Mouse (Mus musculus): ENCODE data around the gene Dock1.

The Dock1 gene

DNA sequence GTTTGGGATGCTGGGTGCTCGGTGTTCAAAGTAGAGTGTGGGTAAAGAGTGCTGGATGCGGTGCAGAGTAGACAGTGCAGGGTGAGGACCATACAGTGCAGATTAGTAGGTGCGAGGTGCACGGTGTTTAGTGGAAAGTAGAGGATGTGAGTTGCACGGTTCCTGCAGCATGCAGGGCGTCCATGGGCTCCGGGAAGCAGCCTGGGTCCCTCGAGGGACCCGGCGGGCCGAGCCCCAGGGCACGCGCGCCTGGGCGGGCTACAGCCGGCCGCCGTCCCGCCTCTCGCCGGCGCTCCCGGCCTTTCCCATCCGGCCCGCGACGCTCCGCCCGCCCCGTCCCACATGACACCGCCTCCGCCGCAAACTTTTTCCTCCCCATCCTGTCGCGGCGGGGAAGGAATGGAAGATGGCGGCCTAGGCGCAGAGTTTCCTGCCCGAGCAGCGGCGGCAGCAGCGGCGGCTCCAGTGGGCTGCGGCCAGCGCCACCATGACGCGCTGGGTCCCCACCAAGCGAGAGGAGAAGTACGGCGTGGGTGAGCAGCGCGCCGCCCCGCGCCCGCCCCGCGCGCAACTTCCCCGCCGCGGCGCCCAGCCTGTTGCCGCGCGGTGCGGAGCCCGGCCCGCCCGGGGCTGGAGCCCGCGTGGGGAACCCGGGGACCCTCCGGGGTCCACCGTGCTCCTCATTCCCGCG, at the start of gene Dock1:
Gene Dock1 (plus strand): TSS at position 343 of the 691 bp plus-strand sequence.
- peak; percentile 47 for DNase-seq (ENCODE audit: low spot score)

DNA sequence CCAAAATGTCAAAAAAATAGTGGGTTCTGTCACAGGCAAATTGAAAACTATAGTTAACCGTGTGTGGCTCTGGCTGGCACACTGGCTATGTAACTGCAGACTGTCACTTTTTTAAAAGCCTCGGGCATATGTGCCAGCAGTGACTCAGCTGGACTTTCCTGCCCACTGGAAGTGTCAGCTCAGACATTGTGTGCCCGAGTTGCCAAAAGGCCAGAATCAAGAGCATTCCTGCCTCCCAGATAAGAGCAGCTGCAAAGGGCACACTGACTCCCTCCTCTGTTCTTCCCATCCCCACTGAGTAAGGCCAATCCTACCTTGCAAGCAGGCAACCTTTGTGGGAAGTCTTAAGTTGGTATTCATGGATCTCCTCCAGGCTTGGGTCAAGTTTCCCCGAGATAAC, 42.5 kb upstream of the Dock1 start:
- DNase-seq (ENCODE audit: low spot score) = no peak

DNA sequence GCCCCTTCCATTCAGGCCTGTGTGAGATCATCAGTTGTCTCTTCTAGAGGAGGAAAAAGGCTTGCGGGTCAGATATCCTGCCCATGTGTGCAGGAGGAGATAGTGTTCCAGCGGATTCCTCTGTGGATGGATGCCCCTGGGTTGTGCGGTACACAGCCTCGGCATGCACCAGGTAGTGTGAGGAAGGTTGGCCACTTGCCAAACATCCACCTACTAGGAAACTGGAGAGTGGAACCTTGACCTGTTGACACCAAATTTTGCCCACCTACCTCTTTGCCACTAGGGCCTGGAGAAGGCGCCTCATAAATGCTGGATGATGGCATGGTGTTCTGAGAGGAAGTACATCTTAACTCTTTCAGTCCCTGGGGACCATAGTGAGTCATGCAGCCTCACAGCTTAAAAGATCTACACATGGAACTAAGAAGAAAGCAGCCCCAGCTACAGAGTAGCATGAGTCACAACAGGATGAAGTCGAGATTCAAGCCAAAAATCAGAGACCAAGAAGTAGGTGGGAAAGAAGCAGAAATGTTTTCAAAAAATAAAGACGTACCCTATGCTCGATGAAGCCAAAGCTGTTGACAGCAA, 20.1 kb upstream of the Dock1 start:
- DNase-seq (ENCODE audit: low spot score) = no peak

DNA sequence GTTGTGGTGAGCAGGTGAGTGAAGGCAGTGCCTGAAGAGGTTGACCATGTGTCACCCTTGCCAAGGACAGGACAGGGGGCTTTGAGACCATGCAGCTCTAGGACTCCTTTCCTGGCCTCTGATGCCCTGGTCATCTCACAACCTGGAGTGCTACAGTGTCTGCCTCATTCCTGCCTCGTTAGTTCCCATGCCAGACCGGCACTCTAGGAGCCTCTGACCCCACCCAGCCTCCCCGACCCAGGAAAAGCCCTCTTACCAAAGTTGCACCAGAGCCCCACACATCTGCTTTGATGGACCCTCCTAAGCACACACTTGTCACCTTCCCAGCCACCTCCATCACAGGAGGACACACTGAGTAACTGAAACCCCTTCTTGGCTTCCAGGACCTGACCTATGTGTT, 19.4 kb upstream of the Dock1 start:
- DNase-seq (ENCODE audit: low spot score) = no peak

DNA sequence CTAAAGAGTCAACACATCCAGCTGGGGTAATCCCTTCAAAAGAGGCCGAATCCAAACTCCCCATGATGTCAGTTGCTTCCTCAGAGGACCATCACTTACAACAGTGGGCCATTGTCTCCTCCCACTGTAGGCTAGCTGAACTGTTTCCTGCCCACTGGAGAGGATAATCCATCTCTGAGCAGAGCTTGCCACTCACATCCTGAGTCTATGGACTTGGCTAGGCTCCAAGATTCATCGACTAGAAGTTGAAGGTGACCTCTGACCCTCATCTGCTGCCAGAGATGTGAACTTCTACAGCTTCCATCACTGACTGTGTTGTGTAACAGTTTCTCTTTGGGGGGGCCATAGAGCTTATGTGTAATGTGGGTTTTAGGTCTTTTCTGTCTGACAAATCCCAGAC, 7.2 kb upstream of the Dock1 start:
- no peak for DNase-seq (ENCODE audit: low spot score)

- DNase-seq (ENCODE audit: low spot score) = no peak
Measured at GRCm38 (mm10) chr7:134665642-134666282, 4.7 kb upstream of the Dock1 start.

- no peak for DNase-seq (ENCODE audit: low spot score)
Measured at GRCm38 (mm10) chr7:134667271-134667702, 3.2 kb upstream of the Dock1 start.

DNA sequence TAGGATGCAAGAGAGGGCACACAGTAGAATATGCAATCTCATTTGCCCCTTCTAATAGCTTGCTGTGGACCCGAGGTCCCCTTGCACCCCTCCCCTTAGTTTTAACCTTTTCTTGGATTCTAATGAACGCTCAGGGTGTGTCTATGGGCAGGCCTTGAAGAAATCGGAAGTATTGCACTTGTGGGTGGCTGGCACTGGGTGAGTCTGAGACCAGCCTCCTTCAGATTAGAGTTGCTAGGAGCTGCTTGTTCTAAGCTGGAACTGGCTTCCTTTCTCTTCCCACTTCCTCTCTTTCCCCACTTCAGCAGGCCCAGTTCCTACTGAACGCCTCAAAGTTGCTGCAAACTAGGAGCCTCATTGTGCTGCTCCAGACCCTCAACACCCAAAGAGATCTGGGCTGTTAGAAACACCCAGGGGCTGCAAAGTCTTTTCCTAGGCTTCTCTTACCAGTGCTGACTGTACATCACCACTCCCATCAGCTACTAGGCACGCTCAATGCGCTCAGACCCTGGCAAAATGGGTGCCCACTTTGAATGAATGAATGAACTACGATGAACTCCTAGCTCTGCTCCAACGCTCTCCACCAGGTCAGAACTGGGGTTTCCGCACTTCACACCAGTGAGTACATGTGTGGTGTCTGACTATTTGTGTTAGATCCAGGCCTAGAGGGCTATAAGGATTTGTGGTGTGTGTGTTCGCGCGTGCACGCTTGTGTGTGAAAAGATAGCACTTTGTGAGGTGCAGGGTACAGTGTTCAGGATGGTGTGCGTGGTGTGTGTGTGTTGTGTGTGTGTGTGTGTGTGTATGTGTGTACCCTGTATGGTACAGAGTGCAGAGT, 761 bp upstream of the Dock1 start:
- no peak for DNase-seq (ENCODE audit: low spot score)

- DNase-seq (ENCODE audit: low spot score) = no peak
Measured at GRCm38 (mm10) chr7:134671003-134671461, 578 bp downstream of the Dock1 start.

GRCm38 (mm10) chr7:134671467-134671901, 1.0 kb downstream of the Dock1 start:
- DNase-seq (ENCODE audit: low spot score) = no peak

GRCm38 (mm10) chr7:134673135-134673534, 2.7 kb downstream of the Dock1 start:
- no peak for DNase-seq (ENCODE audit: low spot score)

DNA sequence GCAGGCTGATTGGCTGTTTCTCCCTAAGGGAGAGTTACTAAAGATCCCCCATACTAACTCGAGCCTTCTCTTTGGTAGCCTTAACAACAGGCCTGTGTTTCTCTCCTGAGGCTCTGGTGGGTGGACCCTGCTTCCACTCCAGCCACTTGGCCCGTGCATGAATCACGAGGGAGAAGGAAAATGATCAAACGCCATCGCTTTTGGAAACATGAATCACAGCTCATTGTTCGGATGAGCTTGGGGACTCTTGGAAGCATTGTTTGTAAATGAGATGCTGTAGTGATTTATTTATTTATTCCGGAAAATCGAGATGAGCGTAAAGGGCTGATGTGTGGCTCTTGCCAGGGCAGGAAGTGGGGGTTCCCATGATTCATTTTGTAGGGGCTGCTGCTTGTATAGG, 3.5 kb downstream of the Dock1 start:
- peak; percentile 44 for DNase-seq (ENCODE audit: low spot score)

DNA sequence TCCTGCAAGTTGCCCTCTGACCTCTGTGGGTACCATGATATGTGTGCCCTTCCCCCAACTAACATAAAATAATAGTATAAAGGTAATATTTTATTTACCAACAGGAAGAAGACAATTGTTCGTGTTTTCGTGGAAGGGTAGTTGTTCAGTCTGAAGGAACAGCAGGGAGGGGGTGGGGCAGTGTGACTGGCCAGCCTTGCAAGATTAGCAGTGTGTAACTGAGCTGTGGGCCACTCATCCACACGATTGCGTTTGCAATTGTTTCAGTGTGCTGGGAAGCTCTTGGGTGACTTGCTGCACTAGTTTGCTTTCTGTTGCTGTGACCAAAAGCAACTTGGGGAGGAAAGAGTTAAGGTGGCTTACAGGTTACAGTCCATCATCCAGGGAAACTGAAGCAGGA, 7.4 kb downstream of the Dock1 start:
- DNase-seq (ENCODE audit: low spot score) = no peak

GRCm38 (mm10) chr7:134679314-134680158, 9.1 kb downstream of the Dock1 start:
- DNase-seq (ENCODE audit: low spot score) = no peak

DNA sequence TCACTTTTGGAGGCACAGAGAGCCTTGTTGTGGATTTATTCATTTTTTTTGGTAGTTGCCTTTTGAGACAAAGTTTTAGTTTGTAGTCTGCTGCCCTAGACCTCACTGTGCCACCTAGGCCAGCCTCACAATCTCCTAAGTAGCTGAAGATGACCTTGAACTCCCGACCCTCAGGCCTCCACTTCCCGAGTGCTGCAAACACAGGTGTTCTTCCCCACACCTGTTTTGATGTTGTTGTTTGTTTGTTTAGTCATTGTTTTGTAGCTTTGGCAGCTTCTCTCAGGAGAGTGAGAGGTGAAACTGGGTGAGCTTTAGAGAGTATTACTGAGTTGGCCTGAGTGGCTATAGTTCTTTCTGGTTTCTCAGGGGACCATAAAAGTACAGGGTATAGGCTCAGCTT, 9.7 kb downstream of the Dock1 start:
- no peak for DNase-seq (ENCODE audit: low spot score)

- no peak for DNase-seq (ENCODE audit: low spot score)
Measured at GRCm38 (mm10) chr7:134681729-134682527, 11.5 kb downstream of the Dock1 start.

DNA sequence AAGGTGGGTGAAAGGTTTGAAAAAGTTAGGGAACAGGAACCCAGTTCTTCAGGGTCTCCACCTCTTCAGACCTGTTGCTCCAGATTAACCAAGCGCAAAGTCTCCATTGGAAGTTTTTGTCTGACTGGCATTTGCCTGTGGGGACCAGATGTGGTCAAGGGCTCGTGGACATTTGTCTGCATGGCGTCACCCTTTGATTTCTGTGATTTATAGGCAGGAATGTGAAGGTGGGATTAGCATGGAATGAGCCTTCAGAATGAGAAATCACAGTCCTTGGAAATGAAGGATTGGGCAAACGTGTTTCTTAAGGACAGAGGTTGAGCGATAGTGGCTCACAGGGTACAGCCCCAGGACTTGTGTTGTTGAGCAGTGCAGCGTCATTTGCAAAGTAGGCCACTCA, 17.9 kb downstream of the Dock1 start:
- no peak for DNase-seq (ENCODE audit: low spot score)

DNA sequence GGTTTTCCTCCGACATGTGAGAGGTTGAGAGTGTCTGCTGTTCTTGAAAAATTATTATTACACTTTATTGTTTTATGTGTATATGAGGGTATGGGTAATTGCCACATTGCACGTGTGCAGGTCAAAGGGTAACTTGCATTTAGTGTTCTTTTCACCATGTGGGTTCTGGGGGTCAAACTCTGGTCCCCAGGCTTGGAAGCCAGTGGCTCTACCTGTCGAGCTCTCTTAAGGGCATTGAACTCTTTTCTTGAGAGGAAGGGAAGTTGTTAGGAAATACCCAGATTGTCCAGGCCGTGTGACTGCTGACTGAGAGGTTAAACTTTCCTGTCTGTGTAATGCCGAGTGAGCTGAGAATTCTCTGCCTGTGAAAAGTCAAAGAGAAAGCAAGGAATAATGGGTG, 19.7 kb downstream of the Dock1 start:
- DNase-seq (ENCODE audit: low spot score) = no peak

GRCm38 (mm10) chr7:134690806-134691205, 20.4 kb downstream of the Dock1 start:
- DNase-seq (ENCODE audit: low spot score) = no peak

DNA sequence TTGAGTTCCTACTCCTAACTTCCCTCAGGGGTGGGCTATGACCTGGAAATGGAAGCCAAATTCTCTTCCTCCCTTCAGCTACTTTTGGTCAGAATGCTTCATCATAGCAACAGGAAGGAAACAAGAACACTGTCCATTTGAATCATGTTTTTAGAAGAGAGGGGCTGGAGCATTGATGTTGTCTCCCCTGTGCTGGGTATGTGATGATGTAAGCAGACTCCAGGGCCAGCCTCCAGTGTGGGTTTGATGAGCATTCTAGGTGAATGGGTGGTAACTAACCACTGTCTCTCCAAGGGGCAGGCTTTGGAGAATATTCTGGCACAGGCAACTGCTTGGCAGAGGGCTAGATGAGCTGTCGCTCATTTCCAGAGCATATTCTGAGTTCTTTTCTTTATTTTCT, 22.9 kb downstream of the Dock1 start:
- DNase-seq (ENCODE audit: low spot score) = no peak

- no peak for DNase-seq (ENCODE audit: low spot score)
Measured at GRCm38 (mm10) chr7:134695431-134695830, 25.0 kb downstream of the Dock1 start.

All from layer of hippocampus, adult 11-12 months (tissue).